Mouse (Mus musculus) adrenal gland, adult 18-20 months (tissue): ENCODE measurements at regions not wholly inside any gene's neighbourhood (a gene's known extent, or its start where the extent isn't known, plus 50 kb on each side); places are given as distances from the start of the nearest gene placed in this dataset.

ENCODE experiments used
- DNase-seq, 2 experiments: peaks; one replicate each; pipeline ENCODE4 v3.0.0; 2021 to 2022; ENCODE audit warnings: low spot score in 2 of 2

GRCm38 (mm10) chr14:78438064-78438677 lies 98.4 kb downstream of the Akap11 start:
- DNase-seq = no peak

GRCm38 (mm10) chr14:78436586-78436985 lies 100.0 kb downstream of the Akap11 start:
- no peak for DNase-seq

GRCm38 (mm10) chr14:78435982-78436381 lies 100.6 kb downstream of the Akap11 start:
- no peak for DNase-seq

GRCm38 (mm10) chr14:78435561-78435960 lies 101.0 kb downstream of the Akap11 start:
- no peak for DNase-seq

- no peak for DNase-seq
Measured at GRCm38 (mm10) chr14:78434753-78435152, 101.9 kb downstream of the Akap11 start.

- DNase-seq = no peak
Measured at GRCm38 (mm10) chr14:78434126-78434525, 102.5 kb downstream of the Akap11 start.

- no peak for DNase-seq
Measured at GRCm38 (mm10) chr14:78432471-78432870, 104.1 kb downstream of the Akap11 start.

GRCm38 (mm10) chr14:78431931-78432330 lies 104.7 kb downstream of the Akap11 start:
- DNase-seq = no peak

- DNase-seq = no peak
Measured at GRCm38 (mm10) chr14:78431406-78431805, 105.2 kb downstream of the Akap11 start.

- DNase-seq = no peak
Measured at GRCm38 (mm10) chr14:78428233-78429019, 108.2 kb downstream of the Akap11 start.

- DNase-seq = no peak
Measured at GRCm38 (mm10) chr14:78427062-78427461, 109.5 kb downstream of the Akap11 start.

GRCm38 (mm10) chr14:78422601-78423000 lies 114.0 kb downstream of the Akap11 start:
- no peak for DNase-seq

- no peak for DNase-seq
Measured at GRCm38 (mm10) chr14:78420966-78421365, 113.1 kb upstream of the Tnfsf11 start.

GRCm38 (mm10) chr14:78420176-78420575 lies 112.3 kb upstream of the Tnfsf11 start:
- DNase-seq = no peak

GRCm38 (mm10) chr14:78405568-78405967 lies 97.7 kb upstream of the Tnfsf11 start:
- no peak for DNase-seq

GRCm38 (mm10) chr14:78397914-78398313 lies 90.1 kb upstream of the Tnfsf11 start:
- DNase-seq = no peak

GRCm38 (mm10) chr14:78395631-78396030 lies 87.8 kb upstream of the Tnfsf11 start:
- DNase-seq = no peak

GRCm38 (mm10) chr14:78387011-78387410 lies 79.2 kb upstream of the Tnfsf11 start:
- DNase-seq = no peak

- DNase-seq = no peak
Measured at GRCm38 (mm10) chr14:78384370-78384769, 76.5 kb upstream of the Tnfsf11 start.

- peak; percentile 76 to 85 for DNase-seq
Measured at GRCm38 (mm10) chr14:78383256-78383709, 75.4 kb upstream of the Tnfsf11 start.

GRCm38 (mm10) chr14:78380011-78380410 lies 72.2 kb upstream of the Tnfsf11 start:
- no peak for DNase-seq

- no peak for DNase-seq
Measured at GRCm38 (mm10) chr14:78376591-78376990, 68.7 kb upstream of the Tnfsf11 start.
